Mouse (Mus musculus): ENCODE measurements around the gene 6430548M08Rik. TPM values are rescaled to one million over a fixed set of nuclear protein-coding genes. Genes with fewer than 3 reads are reported as not detected.

6430548M08Rik gene
- polyA plus RNA-seq, 2 experiments = 0.83 to 2.5 TPM

DNA sequence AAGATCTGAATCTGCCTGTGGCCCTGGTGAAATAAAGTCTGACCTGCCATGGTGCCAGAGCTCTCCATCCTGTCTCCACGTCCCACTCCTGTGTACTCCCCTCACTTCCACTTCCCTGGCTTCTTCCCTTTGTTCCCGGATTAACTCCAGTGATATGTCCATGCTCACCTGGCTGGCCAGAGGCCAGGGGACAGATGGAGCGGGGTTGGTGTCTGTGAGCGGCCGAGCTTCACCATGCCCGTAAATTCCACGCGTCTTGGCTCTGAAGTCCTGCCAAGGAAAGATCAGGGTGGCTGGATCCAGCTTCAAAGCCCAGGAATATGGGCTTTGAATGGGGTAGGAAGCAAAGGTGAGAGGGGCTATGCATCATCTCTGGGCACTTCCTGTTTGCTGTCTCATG is 53.2 kb downstream of the 6430548M08Rik start:
- TF ChIP-seq EP300 (IDR thresholded peaks at IDR 0.05; ENCODE audit: low read depth) (no peak), CTCF (IDR thresholded peaks at IDR 0.05; ENCODE audit: low read depth) (no peak)
- no peak overlapping the region for H3K9ac ChIP-seq (replicated peaks)
- no peak overlapping the region for H3K27ac ChIP-seq
- no peak overlapping the region for H3K4me3 ChIP-seq (ENCODE audit: insufficient read depth in 1 of 2, low read depth in 2 of 2, low read length in 2 of 2)
- DNase-seq (ENCODE audit: low read depth in 3 of 3, low spot score in 3 of 3) (no peak), ATAC-seq (ENCODE audit: insufficient read depth) (no peak)
- H3K27me3 ChIP-seq (ENCODE audit: control insufficient read depth, insufficient read depth, low read length) = no peaks in the 10 kb centered on the region; the same call in 1 of the 2 replicates
- no peak overlapping the region for H3K4me2 ChIP-seq (ENCODE audit: low read depth)
- no peaks in the 10 kb centered on the region for H3K9me3 ChIP-seq (ENCODE audit: control insufficient read depth, low read length)
- no peaks in the 10 kb centered on the region for H3K4me1 ChIP-seq (replicated peaks; ENCODE audit: control insufficient read depth in 2 of 2, insufficient read depth in 2 of 2, low read length in 1 of 2)
- no peaks in the 10 kb centered on the region for H3K36me3 ChIP-seq (replicated peaks; ENCODE audit: control insufficient read depth, insufficient read depth, low read depth)
- 67% methylated on average over 8 of the region's 8 CpGs for WGBS (ENCODE audit: insufficient replicate concordance)

DNA sequence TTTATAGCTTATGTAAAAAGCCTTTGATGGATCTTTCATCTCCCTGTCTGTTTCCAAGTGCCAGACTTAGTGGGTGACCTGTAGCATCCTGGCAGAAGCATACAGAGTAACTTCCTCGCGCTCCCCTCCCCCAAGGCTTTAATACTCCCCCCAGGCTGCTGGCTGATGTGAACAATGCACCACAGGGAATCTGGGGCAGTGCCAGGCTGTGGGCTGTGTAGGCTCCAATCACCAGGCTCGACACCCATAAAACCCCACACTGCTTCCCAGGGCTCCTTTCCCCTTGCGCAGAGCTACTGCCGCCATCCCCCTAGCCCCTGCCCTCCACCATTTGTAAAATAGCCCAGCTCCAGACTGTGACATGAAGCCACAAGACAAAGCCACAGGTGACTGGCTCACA is 53.9 kb downstream of the 6430548M08Rik start:
- H3K36me3 ChIP-seq (replicated peaks; ENCODE audit: control insufficient read depth, insufficient read depth, low read depth) = no peaks in the 10 kb centered on the region
- ATAC-seq (ENCODE audit: insufficient read depth) (no peak), DNase-seq (ENCODE audit: low read depth in 3 of 3, low spot score in 3 of 3) (no peak)
- TF ChIP-seq EP300 (IDR thresholded peaks at IDR 0.05; ENCODE audit: low read depth) (no peak), CTCF (IDR thresholded peaks at IDR 0.05; ENCODE audit: low read depth) (no peak)
- no peak overlapping the region for H3K4me2 ChIP-seq (ENCODE audit: low read depth)
- H3K27me3 ChIP-seq (ENCODE audit: control insufficient read depth, insufficient read depth, low read length) = no peaks in the 10 kb centered on the region; the same call in 1 of the 2 replicates
- no peak overlapping the region for H3K9ac ChIP-seq (replicated peaks)
- no peaks in the 10 kb centered on the region for H3K4me1 ChIP-seq (replicated peaks; ENCODE audit: control insufficient read depth in 2 of 2, insufficient read depth in 2 of 2, low read length in 1 of 2)
- no peak overlapping the region for H3K27ac ChIP-seq
- H3K4me3 ChIP-seq (ENCODE audit: insufficient read depth in 1 of 2, low read depth in 2 of 2, low read length in 2 of 2) = no peak overlapping the region
- H3K9me3 ChIP-seq (ENCODE audit: control insufficient read depth, low read length) = no peaks in the 10 kb centered on the region
- 36% methylated on average over 5 of the region's 5 CpGs for WGBS (ENCODE audit: insufficient replicate concordance)

DNA sequence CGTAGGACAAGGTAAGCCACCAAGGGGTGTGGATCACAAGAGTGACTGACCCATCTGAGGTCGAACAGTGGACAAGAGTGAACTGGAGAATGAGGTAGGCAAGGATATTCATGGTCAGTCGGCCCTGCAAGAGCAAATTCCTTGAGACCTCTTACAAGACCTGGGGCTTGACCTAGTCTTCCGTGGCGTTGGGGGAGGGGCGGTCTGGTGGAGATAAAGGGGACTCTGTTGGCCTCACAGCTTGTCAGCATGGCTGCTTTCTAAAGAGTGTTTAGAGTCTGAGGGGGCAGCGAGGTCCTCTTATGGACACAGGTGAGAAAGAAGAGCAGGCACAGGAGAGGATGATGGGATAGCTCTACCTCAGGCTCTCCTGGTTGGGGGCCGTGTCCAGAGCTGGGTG is 55.2 kb downstream of the 6430548M08Rik start:
- no peaks in the 10 kb centered on the region for H3K36me3 ChIP-seq (replicated peaks; ENCODE audit: control insufficient read depth, insufficient read depth, low read depth)
- no peak for DNase-seq (ENCODE audit: low read depth in 3 of 3, low spot score in 3 of 3)
- TF ChIP-seq CTCF (IDR thresholded peaks at IDR 0.05; ENCODE audit: low read depth) (no peak), EP300 (IDR thresholded peaks at IDR 0.05; ENCODE audit: low read depth) (no peak)
- H3K4me2 ChIP-seq (ENCODE audit: low read depth) = no peak overlapping the region
- H3K4me1 ChIP-seq (replicated peaks; ENCODE audit: control insufficient read depth in 2 of 2, insufficient read depth in 2 of 2, low read length in 1 of 2) = no peaks in the 10 kb centered on the region
- H3K27ac ChIP-seq = no peak overlapping the region
- 37% methylated on average over 8 of the region's 8 CpGs for WGBS (ENCODE audit: insufficient replicate concordance)
- no peaks in the 10 kb centered on the region for H3K9me3 ChIP-seq (ENCODE audit: control insufficient read depth, low read length)
- H3K4me3 ChIP-seq (ENCODE audit: insufficient read depth in 1 of 2, low read depth in 2 of 2, low read length in 2 of 2) = no peak overlapping the region
- H3K9ac ChIP-seq (replicated peaks) = no peak overlapping the region
- no peak for ATAC-seq (ENCODE audit: insufficient read depth)
- no peaks in the 10 kb centered on the region; the same call in 1 of the 2 replicates for H3K27me3 ChIP-seq (ENCODE audit: control insufficient read depth, insufficient read depth, low read length)

DNA sequence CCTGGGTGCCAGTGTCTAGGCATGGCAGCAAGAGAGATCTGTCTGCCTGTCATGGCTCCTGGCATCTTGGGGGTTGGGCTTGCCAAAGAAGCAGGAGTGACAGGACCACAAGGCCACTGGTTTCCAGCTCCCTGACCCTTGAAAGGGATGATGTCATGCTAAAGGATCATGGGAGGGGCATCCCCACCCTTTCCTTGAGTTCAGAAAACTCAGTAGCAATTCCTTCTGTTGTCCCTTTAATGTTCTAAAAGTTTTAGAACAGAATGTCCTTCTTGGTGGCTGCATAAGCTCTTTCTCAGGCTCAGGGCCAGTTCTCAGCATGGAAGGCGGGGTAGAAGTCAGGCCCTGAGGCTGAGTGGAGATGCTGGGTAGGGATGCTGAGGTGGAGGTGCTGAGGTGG is 59.2 kb downstream of the 6430548M08Rik start:
- ATAC-seq (ENCODE audit: insufficient read depth) (no peak), DNase-seq (ENCODE audit: low read depth in 3 of 3, low spot score in 3 of 3) (no peak)
- Histone ChIP-seq H3K4me2 (ENCODE audit: low read depth) (no peak overlapping the region), H3K4me3 (ENCODE audit: insufficient read depth in 1 of 2, low read depth in 2 of 2, low read length in 2 of 2) (no peak overlapping the region), H3K9me3 (ENCODE audit: control insufficient read depth, low read length) (no peaks in the 10 kb centered on the region), H3K4me1 (replicated peaks; ENCODE audit: control insufficient read depth in 2 of 2, insufficient read depth in 2 of 2, low read length in 1 of 2) (no peaks in the 10 kb centered on the region), H3K27ac (no peak overlapping the region), H3K36me3 (replicated peaks; ENCODE audit: control insufficient read depth, insufficient read depth, low read depth) (no peaks in the 10 kb centered on the region), H3K27me3 (ENCODE audit: control insufficient read depth, insufficient read depth, low read length) (peaks cover 7% of the 10 kb centered on the region), H3K9ac (replicated peaks) (no peak overlapping the region)
- TF ChIP-seq EP300 (IDR thresholded peaks at IDR 0.05; ENCODE audit: low read depth) (no peak), CTCF (IDR thresholded peaks at IDR 0.05; ENCODE audit: low read depth) (no peak)
- WGBS (ENCODE audit: insufficient replicate concordance) = 64% methylated on average over 1 of the region's 1 CpGs

DNA sequence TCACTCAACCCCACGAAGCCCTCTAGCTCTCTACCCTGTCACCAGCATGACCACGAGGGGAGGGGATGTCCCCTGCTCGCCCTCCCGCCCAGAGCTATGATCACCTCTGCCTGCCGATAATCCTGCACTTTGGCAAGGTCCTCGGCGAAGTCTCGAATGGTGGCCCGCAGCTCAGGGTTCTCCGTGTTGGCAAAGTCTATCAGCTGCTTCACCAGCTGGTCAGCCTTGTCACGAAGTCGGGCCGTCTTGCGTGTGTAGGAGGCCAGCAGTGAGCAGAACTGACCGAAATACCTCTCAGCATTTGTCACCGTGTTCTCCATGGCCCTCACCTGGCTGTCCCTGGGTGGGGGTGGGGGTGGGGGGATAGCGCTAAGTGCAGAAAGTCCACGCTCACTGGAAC is 60.7 kb downstream of the 6430548M08Rik start:
- WGBS (ENCODE audit: insufficient replicate concordance) = 37% methylated on average over 18 of the region's 18 CpGs
- H3K9me3 ChIP-seq (ENCODE audit: control insufficient read depth, low read length) = no peaks in the 10 kb centered on the region
- no peak overlapping the region for H3K4me3 ChIP-seq (ENCODE audit: insufficient read depth in 1 of 2, low read depth in 2 of 2, low read length in 2 of 2)
- no peak overlapping the region for H3K9ac ChIP-seq (replicated peaks)
- DNase-seq (ENCODE audit: low read depth in 3 of 3, low spot score in 3 of 3) (no peak), ATAC-seq (ENCODE audit: insufficient read depth) (no peak)
- H3K4me1 ChIP-seq (replicated peaks; ENCODE audit: control insufficient read depth in 2 of 2, insufficient read depth in 2 of 2, low read length in 1 of 2) = no peaks in the 10 kb centered on the region; a peak in 1 of 4 replicates
- no peak for TF ChIP-seq EP300 (IDR thresholded peaks at IDR 0.05; ENCODE audit: low read depth)
- no peak for TF ChIP-seq CTCF (IDR thresholded peaks at IDR 0.05; ENCODE audit: low read depth)
- H3K27ac ChIP-seq = no peak overlapping the region
- peaks cover 7% of the 10 kb centered on the region for H3K27me3 ChIP-seq (ENCODE audit: control insufficient read depth, insufficient read depth, low read length)
- no peak overlapping the region for H3K4me2 ChIP-seq (ENCODE audit: low read depth)
- no peaks in the 10 kb centered on the region for H3K36me3 ChIP-seq (replicated peaks; ENCODE audit: control insufficient read depth, insufficient read depth, low read depth)
